Mouse (Mus musculus): ENCODE measurements around the gene Lsm6.

DNA sequence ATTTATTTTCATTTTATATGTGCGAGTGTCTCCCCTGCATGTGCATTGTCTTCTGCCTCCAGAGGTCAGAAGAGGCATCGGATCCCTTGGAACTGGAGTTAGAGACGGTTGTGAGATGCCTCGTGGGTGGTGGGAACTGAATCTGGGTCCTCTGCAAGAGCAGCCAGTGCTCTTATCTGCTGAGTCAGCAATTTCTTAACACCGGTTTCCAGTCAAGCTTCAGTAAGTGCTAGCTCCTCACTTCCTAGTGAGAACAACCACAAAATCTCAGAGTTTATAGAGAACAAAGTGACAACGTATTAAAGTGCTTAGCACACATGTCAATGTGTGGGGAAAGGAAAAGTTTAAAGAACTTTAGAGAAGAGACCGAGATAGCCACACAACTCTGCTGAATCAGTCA is 9.2 kb downstream of the Lsm6 start:
- TF ChIP-seq CTCF (IDR thresholded peaks at IDR 0.05; ENCODE audit: extremely low read depth, insufficient read depth, insufficient read length, insufficient replicate concordance) (no peak), POLR2A (IDR thresholded peaks at IDR 0.05; ENCODE audit: low read depth, low read length) (no peak)

Data from spleen, adult 2 months (tissue).